Mouse (Mus musculus) left cerebral cortex, adult 6 months (tissue): ENCODE data around the gene Uggt1. TPM values are rescaled to one million over a fixed set of nuclear protein-coding genes. Genes with fewer than 3 reads are reported as not detected.

Experiments used
- long read RNA-seq, 2 experiments: library from polyadenylated mRNA; unstranded; transcript quantifications; one replicate each; pipeline ENCODE4 v2.0.0; 2019 to 2020
- polyA plus RNA-seq: library from polyadenylated mRNA; unstranded; fragments of <200 nt; fragmentation: Nextera tagmentation; gene quantifications from 2 replicates; pipeline ENCODE4 v1.2.3, GENCODE M21; 2021

Gene Uggt1
- 5.0 TPM in 2 replicates for polyA plus RNA-seq
- long read RNA-seq, experiment 1, full-length matches to known transcripts, result 5 of 30 reads
- long read RNA-seq, experiment 1, partial matches to known transcripts, result 10 of 30 reads
- long read RNA-seq, experiment 1, other reads (novel, unspliced or antisense), result 15 of 30 reads
- long read RNA-seq, experiment 2, partial matches to known transcripts, result 6 of 14 reads
- long read RNA-seq, experiment 2, other reads (novel, unspliced or antisense), result 8 of 14 reads

GRCm38 (mm10) chr1:36244058-36244827 lies at the start of gene Uggt1:
TSS of gene Uggt1 (minus strand) at chr1:36244720.

GRCm38 (mm10) chr1:36274455-36274854 lies 29.9 kb upstream of the Uggt1 start, which contains the start of gene Neurl3:
TSS of gene Neurl3 (minus strand) at chr1:36274679.

Other genes with a start within 250 kb of the Uggt1 start
- 2.4 and 3.2 TPM in 2 replicates for gene Hs6st1, start 176.3 kb downstream of the Uggt1 start, polyA plus RNA-seq
- gene Neurl3, start 30.0 kb upstream of the Uggt1 start, polyA plus RNA-seq, result 0.37 and 0.41 TPM in 2 replicates
- 5.3 and 6.2 TPM in 2 replicates for gene Arid5a, start 63.0 kb upstream of the Uggt1 start, polyA plus RNA-seq
- 24.8 and 28.6 TPM in 2 replicates for gene Kansl3, start 124.5 kb upstream of the Uggt1 start, polyA plus RNA-seq
- gene Fer1l5, start 127.6 kb upstream of the Uggt1 start, polyA plus RNA-seq, result 0.26 and 0.71 TPM in 2 replicates
- 27.2 and 32.8 TPM in 2 replicates for gene Lman2l, start 200.6 kb upstream of the Uggt1 start, polyA plus RNA-seq
- 15.2 and 15.3 TPM in 2 replicates for gene Cnnm4, start 226.9 kb upstream of the Uggt1 start, polyA plus RNA-seq